Mouse (Mus musculus): ENCODE measurements around the gene 1700017D01Rik. TPM values are rescaled to one million over a fixed set of nuclear protein-coding genes. Genes with fewer than 3 reads are reported as not detected.
"Not testable (repeated sequence)": the region's sequence is repeated elsewhere in the genome, so short reads cannot be mapped to it uniquely, and the experiment has no call there.

The 1700017D01Rik gene
- not detected in 2 replicates for polyA plus RNA-seq (2016; fragmentation: Nextera tagmentation; extraction: Ambion mirVana)

DNA sequence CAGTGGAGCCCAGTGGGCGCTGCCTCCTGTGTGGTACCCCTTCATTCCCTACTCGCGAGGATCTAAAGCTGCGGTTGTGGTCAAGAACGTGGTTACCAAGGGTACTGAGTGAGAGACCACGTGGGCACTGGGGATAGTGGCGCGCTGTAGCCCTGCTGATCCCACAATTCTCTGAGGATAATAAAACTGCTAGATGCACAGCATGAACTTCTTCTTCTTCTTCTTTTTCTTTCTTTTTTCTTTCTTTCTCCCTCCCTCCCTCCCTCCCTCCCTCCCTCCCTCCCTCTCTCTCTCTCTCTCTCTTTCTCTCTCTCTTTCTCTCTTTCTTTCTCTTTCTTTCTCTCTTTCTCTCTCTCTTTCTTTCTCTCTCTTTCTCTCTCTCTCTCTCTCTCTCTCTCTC is at the start of gene 1700017D01Rik:
1700017D01Rik (minus strand) TSS at position 101 of the 400 bp plus-strand sequence.
- H3K4me3 ChIP-seq; H3K9me3 ChIP-seq; H3K27me3 ChIP-seq (ENCODE audit: poor library complexity, severe bottlenecking); H3K4me1 ChIP-seq; DNase-seq (ENCODE audit: extremely low spot score, low spot score); H3K27ac ChIP-seq; H3K36me3 ChIP-seq (replicated peaks): not testable (repeated sequence)
- WGBS, result 87% methylated on average over 8 of the region's 8 CpGs

DNA sequence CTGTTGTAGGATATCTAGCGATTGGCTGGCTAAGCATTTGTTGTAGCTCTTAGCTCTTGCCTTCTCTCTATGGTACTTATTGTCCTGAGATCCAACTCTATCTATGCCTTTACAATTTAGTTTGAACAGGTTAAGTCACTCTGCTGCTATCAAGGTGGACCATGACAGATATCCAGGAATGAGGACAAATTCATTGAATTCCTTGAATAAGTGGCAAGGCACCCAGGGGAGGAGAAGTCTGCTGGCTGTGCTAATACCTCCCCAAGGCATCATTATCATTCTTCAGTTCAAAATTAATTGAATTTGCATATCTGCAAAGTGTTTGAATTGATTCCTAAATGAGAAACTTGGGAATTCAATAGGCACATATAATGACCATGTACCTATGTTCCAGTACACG is 46.8 kb upstream of the 1700017D01Rik start:
- H3K36me3 ChIP-seq (replicated peaks), result no peaks in the 10 kb centered on the region
- no peaks in the 10 kb centered on the region for H3K27me3 ChIP-seq (ENCODE audit: poor library complexity, severe bottlenecking)
- 75% methylated on average over 2 of the region's 2 CpGs for WGBS
- no peak overlapping the region for H3K4me3 ChIP-seq
- no peak for DNase-seq (ENCODE audit: extremely low spot score, low spot score)
- no peak overlapping the region for H3K27ac ChIP-seq
- H3K9me3 ChIP-seq, result no peaks in the 10 kb centered on the region
- H3K4me1 ChIP-seq, result no peaks in the 10 kb centered on the region

DNA sequence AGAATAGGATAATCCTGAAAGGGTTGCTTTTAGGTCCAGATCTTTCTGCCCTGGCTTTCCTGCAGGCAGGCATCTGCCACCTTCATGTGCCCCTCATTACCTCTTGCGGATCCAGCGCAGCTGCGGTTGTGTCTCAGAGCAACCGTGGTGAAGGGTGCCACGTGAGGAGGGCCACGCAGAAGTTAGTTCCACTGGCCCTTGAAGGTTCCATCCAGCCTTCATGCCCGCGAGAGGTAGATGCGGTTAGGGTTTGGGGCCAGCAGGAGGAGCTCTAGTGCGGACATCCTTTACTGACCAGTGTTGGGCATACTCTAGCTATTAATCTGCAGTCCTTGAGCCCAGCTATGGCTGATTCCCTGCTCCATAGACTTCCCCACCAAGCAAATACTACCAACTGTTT is 34.5 kb upstream of the 1700017D01Rik start, which contains the start of gene 1700025F22Rik:
1700025F22Rik (minus strand) TSS at position 149 of the 400 bp plus-strand sequence.
- H3K36me3 ChIP-seq (replicated peaks), result no peaks in the 10 kb centered on the region
- no peak within 1 kb of the TSS for H3K27ac ChIP-seq
- DNase-seq (ENCODE audit: extremely low spot score, low spot score), result no peak
- no peaks in the 10 kb centered on the region for H3K27me3 ChIP-seq (ENCODE audit: poor library complexity, severe bottlenecking)
- 41% methylated on average over 10 of the region's 10 CpGs for WGBS
- H3K9me3 ChIP-seq, result no peaks in the 10 kb centered on the region
- no peaks in the 10 kb centered on the region for H3K4me1 ChIP-seq
- H3K4me3 ChIP-seq, result no peak within 1 kb of the TSS

- not testable (repeated sequence) for H3K4me1 ChIP-seq; H3K36me3 ChIP-seq (replicated peaks); H3K27me3 ChIP-seq (ENCODE audit: poor library complexity, severe bottlenecking); H3K4me3 ChIP-seq; DNase-seq (ENCODE audit: extremely low spot score, low spot score); H3K27ac ChIP-seq; H3K9me3 ChIP-seq
- 85% methylated on average over 5 of the region's 6 CpGs for WGBS
Observed at GRCm38 (mm10) chr19:11157890-11158289, 27.2 kb upstream of the 1700017D01Rik start.

GRCm38 (mm10) chr19:11135336-11135735 is 4.7 kb upstream of the 1700017D01Rik start:
- H3K4me1 ChIP-seq, result no peaks in the 10 kb centered on the region
- 79% methylated on average over 4 of the region's 4 CpGs for WGBS
- no peak overlapping the region for H3K4me3 ChIP-seq
- no peaks in the 10 kb centered on the region for H3K36me3 ChIP-seq (replicated peaks)
- H3K27me3 ChIP-seq (ENCODE audit: poor library complexity, severe bottlenecking), result no peaks in the 10 kb centered on the region
- H3K27ac ChIP-seq, result no peak overlapping the region
- DNase-seq (ENCODE audit: extremely low spot score, low spot score), result no peak
- no peaks in the 10 kb centered on the region for H3K9me3 ChIP-seq

GRCm38 (mm10) chr19:11134852-11135251 is 4.2 kb upstream of the 1700017D01Rik start:
- no peak for DNase-seq (ENCODE audit: extremely low spot score, low spot score)
- Histone ChIP-seq H3K27ac (no peak overlapping the region), H3K4me3 (no peak overlapping the region), H3K9me3 (no peaks in the 10 kb centered on the region), H3K4me1 (no peaks in the 10 kb centered on the region), H3K27me3 (ENCODE audit: poor library complexity, severe bottlenecking) (no peaks in the 10 kb centered on the region), H3K36me3 (replicated peaks) (no peaks in the 10 kb centered on the region)
- WGBS, result 89% methylated on average over 2 of the region's 2 CpGs

DNA sequence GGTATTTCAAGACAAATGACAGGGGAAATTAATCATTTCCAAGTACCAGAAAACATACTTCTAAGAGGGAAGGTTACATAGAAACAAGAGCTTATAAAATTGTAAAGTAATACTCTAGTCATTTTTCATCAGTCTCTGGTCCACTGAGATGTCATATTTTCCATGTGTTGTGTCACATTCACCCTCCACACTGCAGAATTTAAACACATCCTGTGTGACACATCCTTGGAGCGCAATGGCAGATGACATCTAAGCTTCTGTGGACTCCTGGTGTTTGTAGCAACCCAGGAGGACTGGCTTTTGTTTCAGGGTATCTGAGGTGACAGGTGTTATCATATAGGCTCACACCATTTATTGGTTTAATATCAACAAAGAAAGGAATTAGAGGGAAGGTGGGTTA is 974 bp downstream of the 1700017D01Rik start:
- H3K4me3 ChIP-seq, result no peak overlapping the region
- no peaks in the 10 kb centered on the region for H3K27me3 ChIP-seq (ENCODE audit: poor library complexity, severe bottlenecking)
- no peak overlapping the region for H3K27ac ChIP-seq
- H3K36me3 ChIP-seq (replicated peaks), result no peaks in the 10 kb centered on the region
- WGBS, result 96% methylated on average over 1 of the region's 1 CpGs
- peaks cover 3% of the 10 kb centered on the region for H3K9me3 ChIP-seq
- no peak for DNase-seq (ENCODE audit: extremely low spot score, low spot score)
- H3K4me1 ChIP-seq, result no peaks in the 10 kb centered on the region

DNA sequence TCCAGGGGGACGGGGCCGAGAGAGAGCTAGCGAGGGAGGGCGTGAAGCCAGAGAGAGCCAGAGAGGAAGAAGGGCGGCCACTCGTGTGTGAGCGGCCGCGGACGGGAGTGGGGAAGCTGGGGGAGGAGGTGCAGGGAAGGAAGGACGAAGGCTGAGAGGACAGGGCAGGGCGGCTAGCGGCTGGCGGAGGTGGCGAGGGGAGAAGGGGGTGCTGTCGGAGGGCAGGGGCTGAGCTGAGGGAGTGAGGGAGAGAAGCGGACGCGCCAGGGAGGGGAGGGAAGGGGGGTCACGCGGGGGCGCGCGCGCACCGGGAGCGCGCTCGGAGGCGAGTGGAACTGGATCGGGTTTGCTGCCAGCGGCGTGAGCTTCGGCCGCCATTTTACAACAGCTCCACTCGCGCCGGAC is 9.7 kb downstream of the 1700017D01Rik start:
- WGBS, result 3% methylated on average over 21 of the region's 38 CpGs
- peak overlapping the region; percentile 76 for H3K27ac ChIP-seq
- H3K9me3 ChIP-seq, result peaks cover 12% of the 10 kb centered on the region
- peak overlapping the region; percentile 47 for H3K4me3 ChIP-seq
- DNase-seq (ENCODE audit: extremely low spot score, low spot score), result peak; percentile 24
- not testable (repeated sequence) for H3K27me3 ChIP-seq (ENCODE audit: poor library complexity, severe bottlenecking); H3K36me3 ChIP-seq (replicated peaks); H3K4me1 ChIP-seq

- DNase-seq (ENCODE audit: extremely low spot score, low spot score), result no peak
- no peaks in the 10 kb centered on the region for H3K4me1 ChIP-seq
- 86% methylated on average over 2 of the region's 2 CpGs for WGBS
- no peak overlapping the region for H3K4me3 ChIP-seq
- H3K9me3 ChIP-seq, result peaks cover 5% of the 10 kb centered on the region; the same call in 1 of the 2 replicates
- no peaks in the 10 kb centered on the region for H3K36me3 ChIP-seq (replicated peaks)
- peaks cover 6% of the 10 kb centered on the region for H3K27me3 ChIP-seq (ENCODE audit: poor library complexity, severe bottlenecking)
- H3K27ac ChIP-seq, result no peak overlapping the region
Observed at GRCm38 (mm10) chr19:11119338-11119737, 11.3 kb downstream of the 1700017D01Rik start.

DNA sequence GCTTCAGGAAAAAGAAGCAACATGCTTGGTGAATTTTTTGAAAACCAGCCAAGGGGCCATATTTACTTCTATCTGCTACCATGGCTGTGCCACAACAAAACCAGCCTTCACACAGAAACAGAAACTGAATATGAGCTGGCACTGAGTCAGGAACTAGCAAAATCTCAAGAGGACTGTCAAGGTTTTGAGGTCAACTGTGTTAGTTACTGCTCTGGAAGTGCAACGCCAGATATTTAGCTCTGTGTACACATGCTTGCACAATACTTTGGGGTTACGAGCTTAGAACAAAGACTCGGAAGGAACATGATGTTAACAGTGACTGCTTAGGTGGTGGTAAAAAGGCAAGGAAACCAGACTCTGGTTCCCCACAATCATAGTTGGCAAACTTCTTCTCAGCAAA is 22.9 kb downstream of the 1700017D01Rik start:
- Histone ChIP-seq H3K4me1 (no peaks in the 10 kb centered on the region), H3K9me3 (no peaks in the 10 kb centered on the region), H3K4me3 (no peak overlapping the region), H3K36me3 (replicated peaks) (no peaks in the 10 kb centered on the region), H3K27ac (no peak overlapping the region), H3K27me3 (ENCODE audit: poor library complexity, severe bottlenecking) (no peaks in the 10 kb centered on the region)
- no peak for DNase-seq (ENCODE audit: extremely low spot score, low spot score)
- 93% methylated on average over 3 of the region's 3 CpGs for WGBS

- no peaks in the 10 kb centered on the region for H3K4me1 ChIP-seq
- H3K4me3 ChIP-seq, result no peak overlapping the region
- no peak overlapping the region for H3K27ac ChIP-seq
- no peaks in the 10 kb centered on the region for H3K9me3 ChIP-seq
- DNase-seq (ENCODE audit: extremely low spot score, low spot score), result no peak
- WGBS, result 81% methylated on average over 1 of the region's 1 CpGs
- no peaks in the 10 kb centered on the region for H3K27me3 ChIP-seq (ENCODE audit: poor library complexity, severe bottlenecking)
- no peaks in the 10 kb centered on the region for H3K36me3 ChIP-seq (replicated peaks)
Observed at GRCm38 (mm10) chr19:11101880-11102279, 28.8 kb downstream of the 1700017D01Rik start.

DNA sequence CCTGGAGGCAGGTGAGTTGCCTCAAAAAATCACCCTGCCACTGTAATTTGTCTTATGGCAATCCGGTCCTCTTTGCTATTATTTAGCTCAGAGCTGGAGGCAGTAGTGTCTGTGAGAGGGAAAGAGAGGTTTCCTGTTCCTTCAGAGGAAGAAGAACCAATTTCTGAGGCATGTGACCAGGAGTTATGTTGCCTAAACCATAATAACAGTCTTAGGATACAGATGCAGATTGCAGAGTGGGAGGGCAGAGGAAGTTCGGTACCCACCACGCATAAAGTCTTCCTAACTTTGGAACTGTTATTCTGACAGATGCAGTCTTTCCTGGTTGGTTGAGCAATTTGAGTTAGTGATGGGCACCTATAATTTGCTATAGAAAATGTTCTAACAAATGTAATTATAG is 32.3 kb downstream of the 1700017D01Rik start:
- no peak for DNase-seq (ENCODE audit: extremely low spot score, low spot score)
- WGBS, result 84% methylated on average over 3 of the region's 3 CpGs
- Histone ChIP-seq H3K4me3 (no peak overlapping the region), H3K4me1 (no peaks in the 10 kb centered on the region), H3K27ac (no peak overlapping the region), H3K36me3 (replicated peaks) (no peaks in the 10 kb centered on the region), H3K27me3 (ENCODE audit: poor library complexity, severe bottlenecking) (peaks cover 9% of the 10 kb centered on the region), H3K9me3 (no peaks in the 10 kb centered on the region)

- WGBS, result 6% methylated on average over 50 of the region's 50 CpGs
- H3K27ac ChIP-seq; H3K36me3 ChIP-seq (replicated peaks); H3K4me1 ChIP-seq; H3K9me3 ChIP-seq: not testable (repeated sequence)
- H3K4me3 ChIP-seq, result peak overlapping the region; percentile 44
- peaks cover 36% of the 10 kb centered on the region for H3K27me3 ChIP-seq (ENCODE audit: poor library complexity, severe bottlenecking)
- DNase-seq (ENCODE audit: extremely low spot score, low spot score), result peak; percentile 14
Observed at GRCm38 (mm10) chr19:11092131-11092530, 38.5 kb downstream of the 1700017D01Rik start.

DNA sequence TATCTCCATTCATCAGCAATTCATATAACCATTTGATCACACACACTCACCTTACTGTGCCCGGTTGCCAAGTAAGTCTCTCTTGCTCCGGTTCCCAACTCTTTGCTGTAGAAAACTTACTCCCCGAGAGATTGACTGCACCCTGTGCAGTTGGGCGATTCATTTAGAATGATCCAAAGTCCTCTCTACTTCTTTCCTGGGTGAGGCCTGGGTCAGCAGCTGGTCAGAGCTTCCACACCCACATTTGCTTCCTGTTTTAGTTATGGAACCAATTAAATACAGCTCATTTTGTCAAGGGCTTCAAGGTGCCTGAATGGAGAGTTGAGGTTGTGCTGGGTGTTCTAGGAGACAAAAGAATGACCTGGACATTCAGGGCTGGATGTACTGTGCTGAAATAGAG is 49.7 kb downstream of the 1700017D01Rik start, which contains the start of gene Ms4a8a:
Ms4a8a (minus strand) TSS at position 169 of the 400 bp plus-strand sequence.
- WGBS, result 89% methylated on average over 4 of the region's 4 CpGs

More for the DNA sequence above, 49.7 kb downstream of the 1700017D01Rik start, which contains the start of gene Ms4a8a:
- no peak within 1 kb of the TSS for H3K27ac ChIP-seq
- no peaks in the 10 kb centered on the region for H3K27me3 ChIP-seq (ENCODE audit: poor library complexity, severe bottlenecking)
- H3K4me1 ChIP-seq, result no peaks in the 10 kb centered on the region
- H3K4me3 ChIP-seq, result no peak within 1 kb of the TSS
- no peak for DNase-seq (ENCODE audit: extremely low spot score, low spot score)
- no peaks in the 10 kb centered on the region for H3K36me3 ChIP-seq (replicated peaks)
- H3K9me3 ChIP-seq, result no peaks in the 10 kb centered on the region
